Mouse (Mus musculus) midbrain, embryonic 14.5 days (tissue): ENCODE data around the gene Cgnl1. TPM values are rescaled to one million over a fixed set of nuclear protein-coding genes. Genes with fewer than 3 reads are reported as not detected.

Experiments used
- ATAC-seq: fragments of 200-750 bp; cut with Nextera tagmentation; 2 replicates; pipeline ENCODE4 v1.8.0; 2017; ENCODE audit warnings: moderate number of reproducible peaks, moderate library complexity; ENCODE audit not compliant: low FRiP score, low TSS enrichment
- DNase-seq: peaks from one replicate; pipeline ENCODE4 v3.0.0-alpha.2; 2015
- H3K27ac ChIP-seq: fragments of 300-500 bp; sonication (generic); replicated peaks from 2 replicates; pipeline ENCODE4 v1.5.1; 2014; ENCODE audit warnings: mild to moderate bottlenecking, low read depth, low read length, moderate library complexity
- H3K27me3 ChIP-seq: fragments of 300-500 bp; sonication (generic); 2 replicates; pipeline ENCODE4 v1.6.1; 2014; ENCODE audit warnings: low read length, control low read depth, mixed read lengths; ENCODE audit not compliant: control insufficient read depth, insufficient read depth
- H3K36me3 ChIP-seq: fragments of 300-500 bp; sonication (generic); 2 replicates; pipeline ENCODE4 v1.6.1; 2014; ENCODE audit warnings: low read length, control low read depth; ENCODE audit not compliant: control insufficient read depth, insufficient read depth
- H3K4me1 ChIP-seq: fragments of 300-500 bp; sonication (generic); 2 replicates; pipeline ENCODE4 v1.6.1; 2014; ENCODE audit warnings: mild to moderate bottlenecking, antibody characterized with exemption, low read length, control low read depth; ENCODE audit not compliant: control insufficient read depth, insufficient read depth
- H3K4me2 ChIP-seq: fragments of 300-500 bp; sonication (generic); 2 replicates; pipeline ENCODE4 v1.6.1; 2014; ENCODE audit warnings: mild to moderate bottlenecking, low read length, moderate library complexity
- H3K4me3 ChIP-seq: fragments of 300-500 bp; sonication (generic); replicated peaks from 2 replicates; pipeline ENCODE4 v1.5.1; 2014; ENCODE audit warnings: low read depth, low read length
- H3K9ac ChIP-seq: fragments of 300-500 bp; sonication (generic); replicated peaks from 2 replicates; pipeline ENCODE4 v1.6.1; 2014; ENCODE audit warnings: mild to moderate bottlenecking, low read length, moderate library complexity
- H3K9me3 ChIP-seq: fragments of 300-500 bp; sonication (generic); 2 replicates; pipeline ENCODE4 v1.6.1; 2016; ENCODE audit warnings: low read length, control low read depth, mixed read lengths; ENCODE audit not compliant: control insufficient read depth
- WGBS: fragments of 180-500 bp; shearing (Covaris S2); extraction: QIAGEN DNeasy Blood & Tissue Kit; methylation state at CpG from one replicate; pipeline ENCODE4 v1.1.7; 2014; 5-methylcytosine and 5-hydroxymethylcytosine counted together
- polyA plus RNA-seq: library from polyadenylated mRNA; unstranded; fragments of >200 nt; fragmentation: Nextera tagmentation; extraction: Ambion mirVana; gene quantifications from 2 replicates; pipeline ENCODE4 v1.2.1, GENCODE M21; 2014

The Cgnl1 gene
- polyA plus RNA-seq, 1 experiment from 2014 or later, result 4.4 TPM

- H3K27me3 ChIP-seq, result no peaks in the 10 kb centered on the region
- WGBS, result 84% methylated on average over 6 of the region's 6 CpGs
- no peaks in the 10 kb centered on the region for H3K36me3 ChIP-seq
- no peaks in the 10 kb centered on the region for H3K4me1 ChIP-seq
- DNase-seq (no peak), ATAC-seq (no peak)
- no peaks in the 10 kb centered on the region for H3K9me3 ChIP-seq
- no peak overlapping the region for H3K4me3 ChIP-seq
- H3K27ac ChIP-seq, result no peak overlapping the region
- no peak overlapping the region for H3K4me2 ChIP-seq
- H3K9ac ChIP-seq, result no peak overlapping the region
These were observed 105.0 kb downstream of the Cgnl1 start for GRCm38 (mm10) chr9:71666432-71666831.

- no peaks in the 10 kb centered on the region for H3K27me3 ChIP-seq
- 89% methylated on average over 3 of the region's 3 CpGs for WGBS
- H3K4me2 ChIP-seq, result no peak overlapping the region
- DNase-seq, result no peak
- no peaks in the 10 kb centered on the region for H3K36me3 ChIP-seq
- H3K9ac ChIP-seq, result no peak overlapping the region
- no peaks in the 10 kb centered on the region for H3K4me1 ChIP-seq
- ATAC-seq, result no peak
- no peaks in the 10 kb centered on the region for H3K9me3 ChIP-seq
- no peak overlapping the region for H3K27ac ChIP-seq
- no peak overlapping the region for H3K4me3 ChIP-seq
These were observed 105.9 kb downstream of the Cgnl1 start for GRCm38 (mm10) chr9:71665493-71665892.

- WGBS, result 95% methylated on average over 3 of the region's 3 CpGs
- Histone ChIP-seq H3K36me3 (no peaks in the 10 kb centered on the region), H3K9ac (no peak overlapping the region), H3K4me2 (no peak overlapping the region), H3K27ac (no peak overlapping the region), H3K9me3 (no peaks in the 10 kb centered on the region), H3K27me3 (no peaks in the 10 kb centered on the region), H3K4me1 (no peaks in the 10 kb centered on the region), H3K4me3 (no peak overlapping the region)
- ATAC-seq (no peak), DNase-seq (no peak)
These were observed 106.5 kb downstream of the Cgnl1 start for GRCm38 (mm10) chr9:71664855-71665254.

- Histone ChIP-seq H3K4me3 (no peak overlapping the region), H3K36me3 (no peaks in the 10 kb centered on the region), H3K4me2 (no peak overlapping the region), H3K4me1 (no peaks in the 10 kb centered on the region), H3K27ac (no peak overlapping the region), H3K9me3 (no peaks in the 10 kb centered on the region), H3K27me3 (no peaks in the 10 kb centered on the region), H3K9ac (no peak overlapping the region)
- WGBS, result 72% methylated on average over 11 of the region's 11 CpGs
- DNase-seq (no peak), ATAC-seq (no peak)
These were observed 107.8 kb downstream of the Cgnl1 start for GRCm38 (mm10) chr9:71663421-71664217.

- Histone ChIP-seq H3K9me3 (no peaks in the 10 kb centered on the region), H3K4me1 (no peaks in the 10 kb centered on the region), H3K36me3 (no peaks in the 10 kb centered on the region), H3K27ac (no peak overlapping the region), H3K4me3 (no peak overlapping the region), H3K27me3 (no peaks in the 10 kb centered on the region), H3K9ac (no peak overlapping the region), H3K4me2 (no peak overlapping the region)
- peak; percentile 50 for DNase-seq
- ATAC-seq, result no peak
- 73% methylated on average over 9 of the region's 9 CpGs for WGBS
These were observed 110.9 kb downstream of the Cgnl1 start for GRCm38 (mm10) chr9:71660540-71660939.

GRCm38 (mm10) chr9:71659681-71660080 is 111.7 kb downstream of the Cgnl1 start:
- DNase-seq (no peak), ATAC-seq (no peak)
- Histone ChIP-seq H3K9me3 (no peaks in the 10 kb centered on the region), H3K4me3 (no peak overlapping the region), H3K36me3 (no peaks in the 10 kb centered on the region), H3K27me3 (no peaks in the 10 kb centered on the region), H3K4me1 (no peaks in the 10 kb centered on the region), H3K27ac (no peak overlapping the region), H3K4me2 (no peak overlapping the region), H3K9ac (no peak overlapping the region)
- WGBS, result 55% methylated on average over 5 of the region's 5 CpGs

GRCm38 (mm10) chr9:71657199-71657598 is 114.2 kb downstream of the Cgnl1 start:
- no peaks in the 10 kb centered on the region for H3K4me1 ChIP-seq
- DNase-seq (no peak), ATAC-seq (no peak)
- no peak overlapping the region for H3K27ac ChIP-seq
- no peaks in the 10 kb centered on the region for H3K9me3 ChIP-seq
- H3K4me2 ChIP-seq, result no peak overlapping the region
- H3K36me3 ChIP-seq, result no peaks in the 10 kb centered on the region
- no peak overlapping the region for H3K9ac ChIP-seq
- H3K27me3 ChIP-seq, result no peaks in the 10 kb centered on the region
- 97% methylated on average over 1 of the region's 1 CpGs for WGBS
- H3K4me3 ChIP-seq, result no peak overlapping the region

- WGBS, result 89% methylated on average over 3 of the region's 3 CpGs
- no peak overlapping the region for H3K27ac ChIP-seq
- H3K4me1 ChIP-seq, result no peaks in the 10 kb centered on the region
- DNase-seq (no peak), ATAC-seq (no peak)
- no peak overlapping the region for H3K4me3 ChIP-seq
- H3K36me3 ChIP-seq, result no peaks in the 10 kb centered on the region
- no peaks in the 10 kb centered on the region for H3K27me3 ChIP-seq
- no peaks in the 10 kb centered on the region for H3K9me3 ChIP-seq
- H3K4me2 ChIP-seq, result no peak overlapping the region
- no peak overlapping the region for H3K9ac ChIP-seq
These were observed 116.5 kb downstream of the Cgnl1 start for GRCm38 (mm10) chr9:71654861-71655260.

- H3K4me2 ChIP-seq, result no peak overlapping the region
- WGBS, result 40% methylated on average over 6 of the region's 6 CpGs
- H3K27me3 ChIP-seq, result no peaks in the 10 kb centered on the region
- no peaks in the 10 kb centered on the region for H3K4me1 ChIP-seq
- DNase-seq, result peak; percentile 94
- H3K9ac ChIP-seq, result no peak overlapping the region
- H3K4me3 ChIP-seq, result no peak overlapping the region
- no peaks in the 10 kb centered on the region for H3K9me3 ChIP-seq
- ATAC-seq, result no peak
- H3K36me3 ChIP-seq, result no peaks in the 10 kb centered on the region
- no peak overlapping the region for H3K27ac ChIP-seq
These were observed 125.3 kb downstream of the Cgnl1 start for GRCm38 (mm10) chr9:71646115-71646514.
